Comparison of ENCODE assay signal across 13 mouse cellular contexts in the genomic region with DNA sequence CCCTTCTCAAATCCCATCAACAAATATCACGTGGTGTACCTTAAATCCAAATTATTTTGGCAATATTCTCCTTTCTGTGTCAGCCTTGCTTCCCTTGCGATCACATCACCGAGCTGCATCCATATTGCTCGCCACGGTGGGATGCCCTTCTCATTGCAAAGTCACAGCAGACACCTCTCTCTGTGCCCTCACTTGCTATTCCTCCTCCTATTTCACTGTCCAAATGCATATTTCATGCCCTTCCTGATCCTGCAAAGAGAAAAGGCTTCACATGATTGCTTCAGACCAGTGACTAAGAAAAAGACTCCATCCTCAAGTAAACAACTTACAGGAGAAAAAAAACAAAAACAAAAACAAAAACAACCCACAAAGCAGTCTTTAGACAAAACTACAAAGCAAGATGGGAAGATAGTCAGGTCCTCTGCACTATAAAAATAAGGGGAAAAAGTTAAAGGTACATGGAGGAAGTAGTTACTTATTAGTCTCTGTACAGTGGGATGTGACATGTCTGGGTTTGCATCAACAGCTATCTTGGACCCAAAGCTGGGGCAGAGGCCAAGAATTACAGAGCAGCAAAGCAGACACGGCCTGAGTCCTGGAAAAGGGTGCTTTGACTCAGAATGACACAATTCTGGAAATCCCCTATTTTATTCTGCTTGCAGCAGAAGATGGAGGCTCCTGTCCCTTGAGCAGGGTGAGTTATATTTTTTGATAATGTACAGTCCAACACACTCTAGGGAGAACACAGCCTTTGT.
DNase-seq lines count a peak whose midpoint lies in the region; ATAC-seq lines count a peak whose summit lies in the region.
"Had no signal": no experiment of that assay in that cellular context is flagged by ENCODE, and none has a peak within 500 bp of the region (broad histone marks: within the 10 kb centered on the region; RNA-seq: fewer than 3 reads in every experiment).

No protein-coding gene starts in this region.

- H3K9ac ChIP-seq in hindbrain, embryonic 11.5 days (ENCODE audit: low read depth, low read length): no peak overlapping the region
- no peak overlapping the region for H3K9ac ChIP-seq in forebrain, embryonic 11.5 days (ENCODE audit: low read length)
- H3K9ac ChIP-seq: limb, embryonic 13.5 days; lung, embryonic 14.5 days had no signal

- H3K9me3 ChIP-seq in hindbrain, embryonic 10.5 days: no peaks in the 10 kb centered on the region
- no peaks in the 10 kb centered on the region for H3K9me3 ChIP-seq in hindbrain, embryonic 11.5 days (ENCODE audit: control insufficient read depth, low read length)
- H3K9me3 ChIP-seq in forebrain, embryonic 11.5 days (ENCODE audit: control insufficient read depth, low read length): no peaks in the 10 kb centered on the region; the same call in 1 of the 2 replicates
- H3K9me3 ChIP-seq: limb, embryonic 13.5 days had no signal

- no peaks in the 10 kb centered on the region for H3K36me3 ChIP-seq in hindbrain, embryonic 10.5 days
- no peaks in the 10 kb centered on the region for H3K36me3 ChIP-seq in hindbrain, embryonic 11.5 days (ENCODE audit: control insufficient read depth, insufficient read depth, low read length)
- H3K36me3 ChIP-seq in forebrain, embryonic 11.5 days (ENCODE audit: control insufficient read depth, insufficient read depth, low read length): no peaks in the 10 kb centered on the region
- H3K36me3 ChIP-seq: limb, embryonic 13.5 days had no signal

- no peak for DNase-seq in hindbrain, embryonic 10.5 days (ENCODE audit: low spot score)
- DNase-seq in hindbrain, embryonic 11.5 days (ENCODE audit: low spot score): no peak
- peak; percentile 5 for DNase-seq in lung, postnatal 10 days
- DNase-seq in lung, postnatal 4 days: no peak
- peak; percentile 59 for DNase-seq in adipocyte (ENCODE audit: low spot score)
- DNase-seq in heart, postnatal 25 days (ENCODE audit: low spot score): peak; percentile 14
- DNase-seq in forebrain, embryonic 11.5 days (ENCODE audit: low spot score): no peak
- no peak for DNase-seq in cerebellum, adult 11 months
- DNase-seq: adrenal gland, adult 8-10 months; cerebellum, postnatal 36 days; lung, embryonic 14.5 days had no signal

- no peak overlapping the region for H3K4me2 ChIP-seq in hindbrain, embryonic 11.5 days (replicated peaks; ENCODE audit: low read depth, low read length)
- H3K4me2 ChIP-seq in forebrain, embryonic 11.5 days (ENCODE audit: low read depth, low read length, severe bottlenecking): no peak overlapping the region
- H3K4me2 ChIP-seq: limb, embryonic 13.5 days; lung, embryonic 14.5 days had no signal

- H3K4me3 ChIP-seq in hindbrain, embryonic 10.5 days: no peak overlapping the region
- no peak overlapping the region for H3K4me3 ChIP-seq in hindbrain, embryonic 11.5 days (ENCODE audit: low read depth, low read length)
- no peak overlapping the region for H3K4me3 ChIP-seq in forebrain, embryonic 11.5 days (ENCODE audit: low read depth, low read length)
- H3K4me3 ChIP-seq: limb, embryonic 13.5 days had no signal

- peak overlapping the region; percentile 66; the same call in 1 of the 2 replicates for H3K27ac ChIP-seq in hindbrain, embryonic 10.5 days
- H3K27ac ChIP-seq in hindbrain, embryonic 11.5 days (ENCODE audit: low read depth, low read length): no peak overlapping the region
- H3K27ac ChIP-seq in forebrain, embryonic 11.5 days (ENCODE audit: low read depth, low read length): no peak overlapping the region
- H3K27ac ChIP-seq: limb, embryonic 13.5 days had no signal

- no peaks in the 10 kb centered on the region for H3K27me3 ChIP-seq in hindbrain, embryonic 10.5 days (ENCODE audit: insufficient read depth, poor library complexity, severe bottlenecking)
- no peaks in the 10 kb centered on the region for H3K27me3 ChIP-seq in hindbrain, embryonic 11.5 days (ENCODE audit: control insufficient read depth, insufficient read depth, low read length)
- H3K27me3 ChIP-seq in forebrain, embryonic 11.5 days (ENCODE audit: control insufficient read depth, insufficient read depth, low read length): no peaks in the 10 kb centered on the region
- H3K27me3 ChIP-seq: limb, embryonic 13.5 days had no signal

- peaks cover 14% of the 10 kb centered on the region; the same call in 1 of the 2 replicates for H3K4me1 ChIP-seq in hindbrain, embryonic 10.5 days (replicated peaks)
- no peaks in the 10 kb centered on the region for H3K4me1 ChIP-seq in hindbrain, embryonic 11.5 days (replicated peaks; ENCODE audit: control insufficient read depth, insufficient read depth, low read length)
- no peaks in the 10 kb centered on the region for H3K4me1 ChIP-seq in forebrain, embryonic 11.5 days (replicated peaks; ENCODE audit: control insufficient read depth, insufficient read depth, low read length)
- H3K4me1 ChIP-seq: limb, embryonic 13.5 days had no signal

- WGBS in hindbrain, embryonic 10.5 days: 69% methylated on average over 6 of the region's 6 CpGs
- WGBS in hindbrain, embryonic 11.5 days: 82% methylated on average over 6 of the region's 6 CpGs
- WGBS in forebrain, embryonic 11.5 days: 78% methylated on average over 6 of the region's 6 CpGs

- no peak for ATAC-seq in hindbrain, embryonic 11.5 days (ENCODE audit: low FRiP score)
- no peak for ATAC-seq in forebrain, embryonic 11.5 days (replicated peaks; ENCODE audit: low FRiP score)
- ATAC-seq: intestine, postnatal 0 days had no signal

- intact Hi-C loops in heart, postnatal 25 days (cut with DNase I): loop anchor here (10.0 kb wide), 2 partner anchors 208 to 318 kb away; no protein-coding TSS in a partner anchor

Comparison
In these comparisons a context has a peak if more than half of its experiments do, and no peak if none do; other contexts are left out.
1. DNase-seq: peak in lung, postnatal 10 days (single experiment), adipocyte (single experiment) and heart, postnatal 25 days (single experiment); none in hindbrain, embryonic 10.5 days (single experiment), hindbrain, embryonic 11.5 days (single experiment), lung, postnatal 4 days (0 of 2), forebrain, embryonic 11.5 days (single experiment) and cerebellum, adult 11 months (single experiment).